Mouse (Mus musculus) right cerebral cortex, postnatal 36 days (tissue): Measurements from ENCODE around the gene Prss57.

Experiments used
- DNase-seq, 2 experiments: peaks; one replicate each; pipeline ENCODE4 v3.0.0; 2022; ENCODE audit warnings: low spot score in 2 of 2, mixed read lengths in 1 of 2

Gene Prss57

GRCm38 (mm10) chr10:79756660-79757059 lies 34.1 kb downstream of the Prss57 start:
- DNase-seq: no peak

GRCm38 (mm10) chr10:79755854-79756253 lies 34.9 kb downstream of the Prss57 start:
- DNase-seq: no peak

GRCm38 (mm10) chr10:79754856-79755516 lies 35.8 kb downstream of the Prss57 start, which contains the start of gene Fgf22:
Gene Fgf22, plus strand, starts transcription at chr10:79755076.
- DNase-seq: peak; percentile 70 to 81

GRCm38 (mm10) chr10:79748496-79748895 lies 42.3 kb downstream of the Prss57 start:
- DNase-seq: no peak

- no peak for DNase-seq
Observed at GRCm38 (mm10) chr10:79746774-79747151, 44.0 kb downstream of the Prss57 start.

- peak; percentile 96 to 97 for DNase-seq
Observed at GRCm38 (mm10) chr10:79745898-79746773, 44.6 kb downstream of the Prss57 start, which contains the start of gene Polrmt. Gene Polrmt, minus strand, starts transcription at chr10:79746581.

GRCm38 (mm10) chr10:79745411-79745810 lies 45.4 kb downstream of the Prss57 start:
- no peak for DNase-seq

- DNase-seq: no peak
Observed at GRCm38 (mm10) chr10:79743650-79744365, 47.0 kb downstream of the Prss57 start.

- DNase-seq: no peak
Observed at GRCm38 (mm10) chr10:79743161-79743560, 47.6 kb downstream of the Prss57 start.

GRCm38 (mm10) chr10:79740863-79741262 lies 49.9 kb downstream of the Prss57 start:
- no peak for DNase-seq

GRCm38 (mm10) chr10:79739234-79739633 lies 51.5 kb downstream of the Prss57 start:
- DNase-seq: no peak

- no peak for DNase-seq
Observed at GRCm38 (mm10) chr10:79738259-79738658, 52.5 kb downstream of the Prss57 start.

- DNase-seq: no peak
Observed at GRCm38 (mm10) chr10:79736706-79737105, 54.1 kb downstream of the Prss57 start.

- DNase-seq: no peak
Observed at GRCm38 (mm10) chr10:79735361-79735760, 55.4 kb downstream of the Prss57 start.

GRCm38 (mm10) chr10:79733847-79734246 lies 56.9 kb downstream of the Prss57 start:
- DNase-seq: no peak

GRCm38 (mm10) chr10:79732500-79732899 lies 58.3 kb downstream of the Prss57 start:
- no peak for DNase-seq
